Mouse (Mus musculus): ENCODE measurements at regions not wholly inside any gene's neighbourhood (a gene's known extent, or its start where the extent isn't known, plus 50 kb on each side); places are given as distances from the start of the nearest gene placed in this dataset.

DNA sequence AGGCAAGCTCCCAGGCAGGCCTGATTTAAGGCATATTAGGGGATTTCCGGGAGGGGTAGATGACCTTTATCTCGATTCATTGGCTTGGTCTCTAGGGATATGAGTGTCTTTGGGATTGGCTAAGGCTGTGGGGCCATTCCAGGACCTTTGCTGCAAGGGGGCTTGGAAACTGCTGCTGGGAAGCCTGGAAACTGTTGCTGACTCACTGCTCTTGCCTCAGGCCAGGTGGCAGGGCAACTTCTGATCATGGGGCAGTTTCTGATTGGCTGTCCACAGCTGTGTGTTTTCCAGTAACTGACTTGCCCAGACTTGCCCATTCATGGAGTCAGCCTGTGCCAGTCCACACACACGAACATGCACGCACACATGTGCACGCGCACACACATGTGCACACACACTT lies 349.8 kb upstream of the 4930452B06Rik start:
- TF ChIP-seq CTCF (IDR thresholded peaks at IDR 0.05; ENCODE audit: low read depth) (no peak), EP300 (IDR thresholded peaks at IDR 0.05; ENCODE audit: low read depth) (no peak)
